Mouse (Mus musculus): ENCODE measurements around the gene Tspo2. TPM values are rescaled to one million over a fixed set of nuclear protein-coding genes. Genes with fewer than 3 reads are reported as not detected.

Gene Tspo2
- total RNA-seq, 2 experiments from 2014 or later = not detected

GRCm38 (mm10) chr17:48408526-48409291 is 42.6 kb downstream of the Tspo2 start:
- no peak for TF ChIP-seq CTCF (IDR thresholded peaks at IDR 0.05)
- peak; percentile 85 for DNase-seq
- Histone ChIP-seq H3K27ac (peak overlapping the region; percentile 98), H3K4me3 (peak overlapping the region; percentile 85)
- intact Hi-C loops (cut with DNase I) = no loop called here

GRCm38 (mm10) chr17:48407910-48408525 is 43.3 kb downstream of the Tspo2 start:
- no peak for DNase-seq
- intact Hi-C loops (cut with DNase I) = no loop called here
- no peak for TF ChIP-seq CTCF (IDR thresholded peaks at IDR 0.05)
- Histone ChIP-seq H3K4me3 (peak overlapping the region; percentile 85), H3K27ac (peak overlapping the region; percentile 98)

- TF ChIP-seq CTCF (IDR thresholded peaks at IDR 0.05) = no peak
- intact Hi-C loops (cut with DNase I) = no loop called here
- DNase-seq = no peak
- Histone ChIP-seq H3K27ac (no peak overlapping the region), H3K4me3 (no peak overlapping the region)
Measured at GRCm38 (mm10) chr17:48407154-48407553, 44.2 kb downstream of the Tspo2 start.

GRCm38 (mm10) chr17:48404706-48405105 is 46.6 kb downstream of the Tspo2 start:
- Histone ChIP-seq H3K4me3 (no peak overlapping the region), H3K27ac (no peak overlapping the region)
- intact Hi-C loops (cut with DNase I) = no loop called here
- no peak for TF ChIP-seq CTCF (IDR thresholded peaks at IDR 0.05)
- DNase-seq = no peak

- no peak overlapping the region for H3K27ac ChIP-seq
- no peak for TF ChIP-seq CTCF (IDR thresholded peaks at IDR 0.05)
- DNase-seq = no peak
- no peak overlapping the region for H3K4me3 ChIP-seq
- intact Hi-C loops (cut with DNase I) = no loop called here
Measured at GRCm38 (mm10) chr17:48403848-48404247, 47.5 kb downstream of the Tspo2 start.

GRCm38 (mm10) chr17:48402751-48403150 is 48.6 kb downstream of the Tspo2 start:
- no peak for DNase-seq
- TF ChIP-seq CTCF (IDR thresholded peaks at IDR 0.05) = no peak
- no peak overlapping the region for H3K27ac ChIP-seq
- no peak overlapping the region for H3K4me3 ChIP-seq
- intact Hi-C loops (cut with DNase I) = no loop called here

- no peak overlapping the region for H3K27ac ChIP-seq
- no peak for DNase-seq
- intact Hi-C loops (cut with DNase I) = no loop called here
- no peak for TF ChIP-seq CTCF (IDR thresholded peaks at IDR 0.05)
- no peak overlapping the region for H3K4me3 ChIP-seq
Measured at GRCm38 (mm10) chr17:48401710-48402109, 49.6 kb downstream of the Tspo2 start.

Other genes with a start within 250 kb of the Tspo2 start
- gene Trem1, start 218.8 kb downstream of the Tspo2 start, total RNA-seq (2021) = not detected
- not detected for gene Trem3, start 203.7 kb downstream of the Tspo2 start, total RNA-seq (2021)
- not detected for gene Treml4, start 187.2 kb downstream of the Tspo2 start, total RNA-seq (2021)
- not detected for gene Treml2, start 152.0 kb downstream of the Tspo2 start, total RNA-seq (2021)
- not detected for gene B430306N03Rik, start 135.4 kb downstream of the Tspo2 start, total RNA-seq (2021)
- gene Trem2, start 105.1 kb downstream of the Tspo2 start, total RNA-seq (2021) = under 1 TPM in 1 of 2 experiments, not detected in 1; 0.15 TPM
- not detected for gene Treml1, start 91.6 kb downstream of the Tspo2 start, total RNA-seq (2021)
- 1 to 10 TPM; 6.1 to 9.4 TPM for gene Nfya, start 41.6 kb downstream of the Tspo2 start, total RNA-seq (2021)
- 10 to 100 TPM; 11.1 to 12.4 TPM for gene Oard1, start 41.5 kb downstream of the Tspo2 start, total RNA-seq (2021)
- 100 to 1,000 TPM; 439 to 602 TPM for gene Apobec2, start 18.6 kb downstream of the Tspo2 start, total RNA-seq (2021)
- not detected for gene Unc5cl, start 3.4 kb upstream of the Tspo2 start, total RNA-seq (2021)

All from gastrocnemius, adult 2 months (tissue).